Mouse (Mus musculus): ENCODE measurements around the gene Cct3. TPM values are rescaled to one million over a fixed set of nuclear protein-coding genes. Genes with fewer than 3 reads are reported as not detected.

Gene Cct3
- polyA plus RNA-seq, 1 experiment from 2014 or later, result 426 TPM

DNA sequence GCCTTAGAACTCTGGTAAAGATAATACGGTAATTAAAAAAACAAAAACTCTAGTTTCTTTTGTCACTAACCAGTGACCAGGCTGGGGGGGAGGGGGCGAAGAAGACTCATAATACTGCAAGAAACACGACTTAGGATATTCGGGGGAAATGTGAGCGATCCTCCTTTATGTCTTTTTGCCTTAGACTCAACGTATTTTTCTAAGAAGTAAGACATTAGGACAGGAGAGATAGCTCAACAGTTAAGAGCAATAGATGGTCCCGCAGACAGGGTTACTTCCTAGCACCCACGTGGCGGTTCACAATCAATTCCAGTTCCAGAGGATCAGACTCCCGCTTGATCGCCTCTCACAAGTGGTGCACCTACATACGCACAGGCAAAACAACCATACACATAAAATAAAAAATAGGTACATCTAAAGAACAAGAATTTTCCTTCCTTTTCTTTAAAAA is 781 bp upstream of the Cct3 start:
- H3K9me3 ChIP-seq (replicated peaks), result no peaks in the 10 kb centered on the region
- 1% methylated on average over 12 of the region's 12 CpGs for WGBS
- H3K4me2 ChIP-seq, result peak overlapping the region; percentile 69
- H3K27ac ChIP-seq (replicated peaks), result peak overlapping the region; percentile 91
- peak overlapping the region; percentile 60 for H3K9ac ChIP-seq (replicated peaks)
- H3K4me1 ChIP-seq, result peaks cover 27% of the 10 kb centered on the region
- no peaks in the 10 kb centered on the region for H3K27me3 ChIP-seq (replicated peaks)
- peaks cover 21% of the 10 kb centered on the region for H3K36me3 ChIP-seq
- peak overlapping the region; percentile 82 for H3K4me3 ChIP-seq (replicated peaks)
- peak; percentile 32; the same call in 1 of the 2 replicates for ATAC-seq (ENCODE audit: low FRiP score)

GRCm38 (mm10) chr3:88297321-88297851 is 470 bp downstream of the Cct3 start:
- Histone ChIP-seq H3K9me3 (replicated peaks) (no peaks in the 10 kb centered on the region), H3K36me3 (peaks cover 32% of the 10 kb centered on the region), H3K4me2 (peak overlapping the region; percentile 77), H3K27me3 (replicated peaks) (no peaks in the 10 kb centered on the region), H3K9ac (replicated peaks) (peak overlapping the region; percentile 86), H3K4me1 (peaks cover 27% of the 10 kb centered on the region), H3K27ac (replicated peaks) (peak overlapping the region; percentile 90), H3K4me3 (replicated peaks) (peak overlapping the region; percentile 82)
- no peak for ATAC-seq (ENCODE audit: low FRiP score)
- WGBS, result under 1% methylated on average over 30 of the region's 30 CpGs

GRCm38 (mm10) chr3:88299172-88299571 is 2.3 kb downstream of the Cct3 start:
- no peak for ATAC-seq (ENCODE audit: low FRiP score)
- 95% methylated on average over 1 of the region's 1 CpGs for WGBS
- H3K36me3 ChIP-seq, result peaks cover 47% of the 10 kb centered on the region

GRCm38 (mm10) chr3:88324951-88325405 is 28.1 kb downstream of the Cct3 start, which contains the start of gene Glmp:
TSS of gene Glmp (plus strand) at chr3:88325023.
- Histone ChIP-seq H3K36me3 (peaks cover 40% of the 10 kb centered on the region), H3K4me2 (peak within 1 kb of the TSS; percentile 89), H3K27me3 (replicated peaks) (no peaks in the 10 kb centered on the region), H3K4me1 (peaks cover 20% of the 10 kb centered on the region), H3K9ac (replicated peaks) (peak within 1 kb of the TSS; percentile 79), H3K9me3 (replicated peaks) (no peaks in the 10 kb centered on the region), H3K4me3 (replicated peaks) (peak within 1 kb of the TSS; percentile 73), H3K27ac (replicated peaks) (peak within 1 kb of the TSS; percentile 43; the same call in 1 of the 2 replicates)
- ATAC-seq (ENCODE audit: low FRiP score), result peak; percentile 88
- 2% methylated on average over 10 of the region's 10 CpGs for WGBS

More at GRCm38 (mm10) chr3:88299172-88299571, 2.3 kb downstream of the Cct3 start:
- Histone ChIP-seq H3K9me3 (replicated peaks) (no peaks in the 10 kb centered on the region), H3K4me3 (replicated peaks) (no peak overlapping the region), H3K4me2 (no peak overlapping the region), H3K4me1 (peaks cover 27% of the 10 kb centered on the region), H3K9ac (replicated peaks) (no peak overlapping the region), H3K27ac (replicated peaks) (no peak overlapping the region), H3K27me3 (replicated peaks) (no peaks in the 10 kb centered on the region)

DNA sequence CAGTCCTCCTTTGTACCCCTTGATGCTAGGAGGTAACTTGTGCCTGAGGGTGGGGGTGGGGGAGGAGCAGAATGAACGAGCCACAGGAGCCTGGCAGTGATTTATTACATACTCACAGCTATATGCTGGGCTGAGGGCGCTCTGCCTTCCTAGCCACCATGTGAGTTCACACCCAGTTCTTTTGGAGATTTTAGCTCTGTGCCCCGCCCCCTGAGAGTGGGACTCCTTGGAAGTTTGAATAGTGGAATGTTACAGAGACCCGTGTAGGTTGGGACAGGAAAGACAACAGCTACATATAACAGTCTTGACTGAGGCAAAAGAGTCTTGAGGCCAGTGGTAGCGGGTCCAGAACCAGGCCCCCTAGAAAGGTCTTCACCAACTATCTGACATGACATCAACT is 32.0 kb downstream of the Cct3 start:
- H3K9me3 ChIP-seq (replicated peaks), result no peaks in the 10 kb centered on the region
- no peak overlapping the region for H3K4me3 ChIP-seq (replicated peaks)
- no peak for ATAC-seq (ENCODE audit: low FRiP score)
- no peak overlapping the region for H3K27ac ChIP-seq (replicated peaks)
- 63% methylated on average over 5 of the region's 5 CpGs for WGBS
- H3K4me1 ChIP-seq, result peaks cover 20% of the 10 kb centered on the region
- peaks cover 9% of the 10 kb centered on the region; the same call in 1 of the 2 replicates for H3K36me3 ChIP-seq
- H3K4me2 ChIP-seq, result no peak overlapping the region
- no peak overlapping the region for H3K9ac ChIP-seq (replicated peaks)
- H3K27me3 ChIP-seq (replicated peaks), result no peaks in the 10 kb centered on the region

GRCm38 (mm10) chr3:88331282-88331681 is 34.4 kb downstream of the Cct3 start:
- Histone ChIP-seq H3K4me3 (replicated peaks) (no peak overlapping the region), H3K9me3 (replicated peaks) (no peaks in the 10 kb centered on the region), H3K9ac (replicated peaks) (no peak overlapping the region), H3K36me3 (peaks cover 9% of the 10 kb centered on the region; the same call in 1 of the 2 replicates), H3K27ac (replicated peaks) (no peak overlapping the region), H3K4me2 (no peak overlapping the region), H3K27me3 (replicated peaks) (no peaks in the 10 kb centered on the region), H3K4me1 (peaks cover 14% of the 10 kb centered on the region)
- 23% methylated on average over 2 of the region's 2 CpGs for WGBS
- no peak for ATAC-seq (ENCODE audit: low FRiP score)

- Histone ChIP-seq H3K4me2 (no peak overlapping the region), H3K4me1 (peaks cover 32% of the 10 kb centered on the region), H3K27ac (replicated peaks) (no peak overlapping the region), H3K9me3 (replicated peaks) (no peaks in the 10 kb centered on the region), H3K36me3 (peaks cover 4% of the 10 kb centered on the region; the same call in 1 of the 2 replicates), H3K4me3 (replicated peaks) (no peak overlapping the region), H3K27me3 (replicated peaks) (no peaks in the 10 kb centered on the region), H3K9ac (replicated peaks) (no peak overlapping the region)
- 63% methylated on average over 12 of the region's 12 CpGs for WGBS
- ATAC-seq (ENCODE audit: low FRiP score), result no peak
Measured at GRCm38 (mm10) chr3:88334029-88334658, 37.2 kb downstream of the Cct3 start.

DNA sequence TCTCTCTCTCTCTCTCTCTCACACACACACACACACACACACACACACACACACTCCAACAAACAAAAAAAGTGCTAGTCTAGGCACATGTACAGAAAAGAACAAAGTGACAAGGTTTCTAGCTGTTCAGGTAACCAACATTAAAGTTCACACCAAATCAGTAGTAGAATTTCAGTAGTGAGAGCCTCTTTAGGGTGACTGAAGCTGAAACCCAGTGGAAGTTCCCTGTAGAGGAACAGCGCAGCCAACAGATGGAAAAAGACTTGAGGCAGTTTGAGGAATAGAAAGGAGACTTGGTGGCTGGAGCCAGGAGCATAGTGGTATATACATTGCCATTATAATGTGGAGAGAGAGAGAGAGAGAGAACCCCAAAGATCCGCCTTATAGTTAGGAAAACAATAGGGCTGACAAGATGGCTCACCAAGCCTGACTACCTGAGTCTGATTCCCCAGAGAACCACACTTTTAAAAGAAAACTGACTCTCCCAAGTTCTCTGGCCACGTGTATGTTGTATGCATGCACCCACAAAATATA is 38.1 kb downstream of the Cct3 start:
- 38% methylated on average over 3 of the region's 3 CpGs for WGBS

DNA sequence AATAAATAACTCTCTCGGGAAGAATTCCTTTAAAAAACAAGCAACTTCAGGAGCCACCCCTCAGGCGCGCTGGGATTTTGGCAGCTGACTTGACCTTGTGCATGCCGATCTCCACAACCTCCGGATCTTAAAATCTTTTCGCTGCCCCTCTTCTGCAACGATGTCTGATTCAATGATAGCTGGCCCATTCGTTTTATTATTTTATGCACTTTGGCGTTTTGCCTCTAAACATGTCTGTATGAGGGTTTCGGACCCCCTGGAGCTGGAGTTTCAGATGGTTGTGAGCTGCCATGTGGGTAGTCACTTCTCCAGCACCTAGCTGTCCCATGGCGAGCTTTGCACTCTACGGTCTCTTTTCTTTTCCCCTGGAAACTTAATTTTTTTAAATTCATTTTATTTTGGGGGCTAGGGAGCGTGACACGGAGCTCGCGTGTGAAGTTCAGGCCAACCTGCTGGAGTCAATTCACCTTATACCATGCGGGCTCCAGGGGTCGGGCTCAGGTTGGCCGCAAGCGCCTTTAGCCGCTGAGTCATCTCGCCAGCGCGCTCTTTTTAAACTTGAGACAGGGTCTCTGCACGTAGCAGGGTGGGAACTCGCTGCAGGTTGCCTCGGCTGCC is 38.6 kb downstream of the Cct3 start:
- no peaks in the 10 kb centered on the region for H3K9me3 ChIP-seq (replicated peaks)
- 2% methylated on average over 27 of the region's 27 CpGs for WGBS
- peaks cover 34% of the 10 kb centered on the region for H3K4me1 ChIP-seq
- H3K27me3 ChIP-seq (replicated peaks), result no peaks in the 10 kb centered on the region
- peak overlapping the region; percentile 97 for H3K9ac ChIP-seq (replicated peaks)
- peak; percentile 75 for ATAC-seq (ENCODE audit: low FRiP score)
- peak overlapping the region; percentile 87 for H3K4me3 ChIP-seq (replicated peaks)
- H3K4me2 ChIP-seq, result peak overlapping the region; percentile 71
- no peaks in the 10 kb centered on the region for H3K36me3 ChIP-seq
- peak overlapping the region; percentile 98 for H3K27ac ChIP-seq (replicated peaks)

More for the DNA sequence above, 38.1 kb downstream of the Cct3 start:
- peaks cover 34% of the 10 kb centered on the region for H3K4me1 ChIP-seq
- no peaks in the 10 kb centered on the region for H3K27me3 ChIP-seq (replicated peaks)
- peak overlapping the region; percentile 71 for H3K4me2 ChIP-seq
- no peaks in the 10 kb centered on the region for H3K9me3 ChIP-seq (replicated peaks)
- no peaks in the 10 kb centered on the region for H3K36me3 ChIP-seq
- H3K4me3 ChIP-seq (replicated peaks), result peak overlapping the region; percentile 87
- no peak for ATAC-seq (ENCODE audit: low FRiP score)
- H3K27ac ChIP-seq (replicated peaks), result peak overlapping the region; percentile 98
- H3K9ac ChIP-seq (replicated peaks), result peak overlapping the region; percentile 97

DNA sequence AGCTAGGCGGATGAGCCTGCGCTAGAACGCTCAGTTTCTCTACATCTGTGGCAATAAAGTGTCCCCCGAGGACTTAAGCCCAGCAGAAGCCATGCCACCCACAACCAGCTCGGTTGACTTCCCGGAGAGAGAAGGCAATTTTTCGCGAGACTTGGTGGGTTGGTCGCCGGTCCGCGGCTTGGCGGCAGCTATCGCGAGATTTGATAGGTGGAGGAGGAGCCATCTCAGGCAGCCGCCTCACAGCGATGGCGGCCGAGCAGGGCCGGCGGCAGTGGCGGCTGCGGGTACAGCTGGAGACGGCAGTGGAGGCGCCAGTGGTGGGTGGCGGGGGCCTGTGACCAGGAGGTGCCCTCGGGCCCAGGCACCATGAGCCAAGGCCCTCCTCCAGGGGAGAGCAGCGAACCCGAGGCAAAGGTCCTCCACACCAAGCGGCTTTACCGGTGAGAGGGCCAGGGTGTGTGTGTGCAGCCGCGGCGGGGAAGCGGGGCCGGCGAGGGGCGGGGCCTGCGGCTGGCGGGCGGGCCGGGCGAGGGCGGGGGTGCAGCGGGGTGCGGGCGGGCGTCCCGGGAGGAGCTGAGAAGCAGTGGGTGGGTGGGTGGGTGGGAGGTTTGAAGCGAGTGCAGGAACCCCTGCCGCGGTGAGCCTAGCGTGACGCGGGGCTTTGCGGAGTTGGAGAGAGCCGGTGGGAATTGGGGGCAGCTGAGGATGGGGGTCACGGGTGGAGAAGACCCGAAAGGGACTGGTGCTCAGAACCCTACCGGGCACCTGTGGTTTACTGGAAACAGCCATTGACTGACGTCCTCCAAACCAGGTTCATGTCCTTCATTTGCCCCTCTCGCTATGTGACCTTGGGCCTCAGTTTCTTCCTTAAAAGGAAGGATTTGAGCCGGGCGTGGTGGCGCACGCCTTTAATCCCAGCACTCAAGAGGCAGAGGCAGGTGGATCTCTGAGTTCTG is 39.4 kb downstream of the Cct3 start, which contains the start of the genes Tmem79 and Smg5:
Gene Tmem79, minus strand, starts transcription at position 91 of the 956 bp plus-strand sequence.
Gene Smg5, plus strand, starts transcription at position 203 of the 956 bp plus-strand sequence.
- peak; percentile 95 for ATAC-seq (ENCODE audit: low FRiP score)
- Histone ChIP-seq H3K27me3 (replicated peaks) (no peaks in the 10 kb centered on the region), H3K36me3 (no peaks in the 10 kb centered on the region), H3K4me1 (peaks cover 34% of the 10 kb centered on the region), H3K4me3 (replicated peaks) (peak within 1 kb of the TSS; percentile 87), H3K9me3 (replicated peaks) (no peaks in the 10 kb centered on the region), H3K4me2 (peak within 1 kb of the TSS; percentile 71), H3K9ac (replicated peaks) (peak within 1 kb of the TSS; percentile 97), H3K27ac (replicated peaks) (peak within 1 kb of the TSS; percentile 98)
- 3% methylated on average over 53 of the region's 66 CpGs for WGBS
